Mouse (Mus musculus): Measurements from ENCODE around the gene Zmiz1. TPM values are rescaled to one million over a fixed set of nuclear protein-coding genes. Genes with fewer than 3 reads are reported as not detected.

Zmiz1 gene
- polyA plus RNA-seq, 1 experiment from 2014 or later, result 55.5 TPM

GRCm38 (mm10) chr14:25593876-25594275 is 134.9 kb downstream of the Zmiz1 start:
- peaks cover 91% of the 10 kb centered on the region for H3K36me3 ChIP-seq
- H3K4me3 ChIP-seq, result no peak overlapping the region
- 69% methylated on average over 8 of the region's 8 CpGs for WGBS
- DNase-seq (ENCODE audit: low spot score), result no peak
- H3K9me3 ChIP-seq (replicated peaks), result no peaks in the 10 kb centered on the region
- peaks cover 59% of the 10 kb centered on the region for H3K4me1 ChIP-seq
- no peaks in the 10 kb centered on the region for H3K27me3 ChIP-seq (ENCODE audit: low read depth, poor library complexity, severe bottlenecking)
- H3K27ac ChIP-seq, result peak overlapping the region; percentile 70; the same call in 1 of the 2 replicates

- WGBS, result 39% methylated on average over 4 of the region's 4 CpGs
- peak overlapping the region; percentile 70 for H3K27ac ChIP-seq
These were observed 135.6 kb downstream of the Zmiz1 start for GRCm38 (mm10) chr14:25594611-25595010.

GRCm38 (mm10) chr14:25598960-25599359 is 140.0 kb downstream of the Zmiz1 start:
- Histone ChIP-seq H3K27ac (no peak overlapping the region), H3K27me3 (ENCODE audit: low read depth, poor library complexity, severe bottlenecking) (no peaks in the 10 kb centered on the region), H3K36me3 (peaks cover 64% of the 10 kb centered on the region), H3K9me3 (replicated peaks) (no peaks in the 10 kb centered on the region), H3K4me1 (peaks cover 62% of the 10 kb centered on the region), H3K4me3 (no peak overlapping the region)
- DNase-seq (ENCODE audit: low spot score), result no peak
- WGBS, result 93% methylated on average over 6 of the region's 6 CpGs

More at GRCm38 (mm10) chr14:25594611-25595010, 135.6 kb downstream of the Zmiz1 start:
- no peak for DNase-seq (ENCODE audit: low spot score)
- Histone ChIP-seq H3K36me3 (peaks cover 90% of the 10 kb centered on the region), H3K9me3 (replicated peaks) (no peaks in the 10 kb centered on the region), H3K4me1 (peaks cover 54% of the 10 kb centered on the region), H3K27me3 (ENCODE audit: low read depth, poor library complexity, severe bottlenecking) (no peaks in the 10 kb centered on the region), H3K4me3 (no peak overlapping the region)

GRCm38 (mm10) chr14:25599934-25600333 is 140.9 kb downstream of the Zmiz1 start:
- peaks cover 62% of the 10 kb centered on the region for H3K4me1 ChIP-seq
- peak overlapping the region; percentile 50 for H3K27ac ChIP-seq
- 75% methylated on average over 12 of the region's 12 CpGs for WGBS
- H3K27me3 ChIP-seq (ENCODE audit: low read depth, poor library complexity, severe bottlenecking), result no peaks in the 10 kb centered on the region
- no peaks in the 10 kb centered on the region for H3K9me3 ChIP-seq (replicated peaks)
- DNase-seq (ENCODE audit: low spot score), result no peak
- no peak overlapping the region for H3K4me3 ChIP-seq
- peaks cover 58% of the 10 kb centered on the region for H3K36me3 ChIP-seq

GRCm38 (mm10) chr14:25600358-25600757 is 141.4 kb downstream of the Zmiz1 start:
- peaks cover 60% of the 10 kb centered on the region for H3K4me1 ChIP-seq
- H3K9me3 ChIP-seq (replicated peaks), result no peaks in the 10 kb centered on the region
- H3K4me3 ChIP-seq, result no peak overlapping the region
- DNase-seq (ENCODE audit: low spot score), result no peak
- peaks cover 54% of the 10 kb centered on the region for H3K36me3 ChIP-seq
- H3K27ac ChIP-seq, result peak overlapping the region; percentile 50
- WGBS, result 83% methylated on average over 7 of the region's 7 CpGs
- no peaks in the 10 kb centered on the region for H3K27me3 ChIP-seq (ENCODE audit: low read depth, poor library complexity, severe bottlenecking)

GRCm38 (mm10) chr14:25600951-25601350 is 142.0 kb downstream of the Zmiz1 start:
- H3K27me3 ChIP-seq (ENCODE audit: low read depth, poor library complexity, severe bottlenecking), result no peaks in the 10 kb centered on the region
- peak overlapping the region; percentile 50 for H3K27ac ChIP-seq
- H3K9me3 ChIP-seq (replicated peaks), result no peaks in the 10 kb centered on the region
- peaks cover 64% of the 10 kb centered on the region for H3K4me1 ChIP-seq
- H3K36me3 ChIP-seq, result peaks cover 48% of the 10 kb centered on the region
- DNase-seq (ENCODE audit: low spot score), result no peak
- 52% methylated on average over 2 of the region's 2 CpGs for WGBS
- no peak overlapping the region for H3K4me3 ChIP-seq

GRCm38 (mm10) chr14:25602018-25602417 is 143.0 kb downstream of the Zmiz1 start:
- H3K4me1 ChIP-seq, result peaks cover 74% of the 10 kb centered on the region
- H3K27ac ChIP-seq, result peak overlapping the region; percentile 6; the same call in 1 of the 2 replicates
- H3K36me3 ChIP-seq, result peaks cover 37% of the 10 kb centered on the region

GRCm38 (mm10) chr14:25604395-25605142 is 145.6 kb downstream of the Zmiz1 start:
- 6% methylated on average over 17 of the region's 18 CpGs for WGBS
- peaks cover 14% of the 10 kb centered on the region for H3K36me3 ChIP-seq
- H3K9me3 ChIP-seq (replicated peaks), result no peaks in the 10 kb centered on the region
- no peak for DNase-seq (ENCODE audit: low spot score)
- no peak overlapping the region for H3K4me3 ChIP-seq
- peak overlapping the region; percentile 61; the same call in 1 of the 2 replicates for H3K27ac ChIP-seq
- H3K4me1 ChIP-seq, result peaks cover 92% of the 10 kb centered on the region
- no peaks in the 10 kb centered on the region for H3K27me3 ChIP-seq (ENCODE audit: low read depth, poor library complexity, severe bottlenecking)

More at GRCm38 (mm10) chr14:25602018-25602417, 143.0 kb downstream of the Zmiz1 start:
- no peaks in the 10 kb centered on the region for H3K9me3 ChIP-seq (replicated peaks)
- DNase-seq (ENCODE audit: low spot score), result no peak
- no peaks in the 10 kb centered on the region for H3K27me3 ChIP-seq (ENCODE audit: low read depth, poor library complexity, severe bottlenecking)
- H3K4me3 ChIP-seq, result no peak overlapping the region
- WGBS, result 93% methylated on average over 2 of the region's 2 CpGs

- Histone ChIP-seq H3K36me3 (peaks cover 17% of the 10 kb centered on the region), H3K27ac (peak overlapping the region; percentile 97), H3K9me3 (replicated peaks) (no peaks in the 10 kb centered on the region), H3K27me3 (ENCODE audit: low read depth, poor library complexity, severe bottlenecking) (no peaks in the 10 kb centered on the region), H3K4me3 (peak overlapping the region; percentile 67), H3K4me1 (peaks cover 92% of the 10 kb centered on the region)
- WGBS, result under 1% methylated on average over 31 of the region's 31 CpGs
- DNase-seq (ENCODE audit: low spot score), result peak; percentile 80
These were observed 147.6 kb downstream of the Zmiz1 start for GRCm38 (mm10) chr14:25606372-25607140.

- peak overlapping the region; percentile 97 for H3K27ac ChIP-seq
- WGBS, result under 1% methylated on average over 96 of the region's 103 CpGs
- peak; percentile 85 for DNase-seq (ENCODE audit: low spot score)
- no peaks in the 10 kb centered on the region for H3K9me3 ChIP-seq (replicated peaks)
- H3K36me3 ChIP-seq, result peaks cover 21% of the 10 kb centered on the region
- H3K4me3 ChIP-seq, result peak overlapping the region; percentile 67
- no peaks in the 10 kb centered on the region for H3K27me3 ChIP-seq (ENCODE audit: low read depth, poor library complexity, severe bottlenecking)
- peaks cover 92% of the 10 kb centered on the region for H3K4me1 ChIP-seq
These were observed 148.4 kb downstream of the Zmiz1 start for GRCm38 (mm10) chr14:25607141-25607967.

GRCm38 (mm10) chr14:25607968-25608491 is 149.0 kb downstream of the Zmiz1 start:
- Histone ChIP-seq H3K36me3 (peaks cover 27% of the 10 kb centered on the region), H3K27ac (peak overlapping the region; percentile 97), H3K4me3 (peak overlapping the region; percentile 67), H3K4me1 (peaks cover 88% of the 10 kb centered on the region), H3K9me3 (replicated peaks) (no peaks in the 10 kb centered on the region), H3K27me3 (ENCODE audit: low read depth, poor library complexity, severe bottlenecking) (no peaks in the 10 kb centered on the region)
- DNase-seq (ENCODE audit: low spot score), result peak; percentile 74
- WGBS, result 3% methylated on average over 53 of the region's 53 CpGs

GRCm38 (mm10) chr14:25608618-25609017 is 149.6 kb downstream of the Zmiz1 start:
- H3K36me3 ChIP-seq, result peaks cover 29% of the 10 kb centered on the region
- peak overlapping the region; percentile 67 for H3K4me3 ChIP-seq
- H3K27me3 ChIP-seq (ENCODE audit: low read depth, poor library complexity, severe bottlenecking), result no peaks in the 10 kb centered on the region
- 8% methylated on average over 4 of the region's 4 CpGs for WGBS
- peaks cover 82% of the 10 kb centered on the region for H3K4me1 ChIP-seq
- H3K27ac ChIP-seq, result peak overlapping the region; percentile 97
- DNase-seq (ENCODE audit: low spot score), result no peak
- H3K9me3 ChIP-seq (replicated peaks), result no peaks in the 10 kb centered on the region

All from limb, embryonic 10.5 days (tissue).